Mouse (Mus musculus) limb, embryonic 12.5 days (tissue): ENCODE data around the gene Gm43638. TPM values are rescaled to one million over a fixed set of nuclear protein-coding genes. Genes with fewer than 3 reads are reported as not detected.
"Not testable (repeated sequence)": the region's sequence is repeated elsewhere in the genome, so short reads cannot be mapped to it uniquely, and the experiment has no call there.

Source experiments
- ATAC-seq: fragments of 200-750 bp; cut with Nextera tagmentation; 2 replicates; pipeline ENCODE4 v1.8.0; 2017; ENCODE audit warnings: low read depth, moderate TSS enrichment; ENCODE audit not compliant: insufficient number of reproducible peaks, insufficient read depth, low FRiP score, low TSS enrichment
- H3K27ac ChIP-seq: fragments of 300-500 bp; sonication (generic); 2 replicates; pipeline ENCODE4 v1.5.1; 2016; ENCODE audit warnings: mild to moderate bottlenecking, moderate library complexity
- H3K27me3 ChIP-seq: fragments of 300-500 bp; sonication (generic); 2 replicates; pipeline ENCODE4 v1.6.1; 2016; ENCODE audit warnings: mild to moderate bottlenecking, moderate library complexity
- H3K36me3 ChIP-seq: fragments of 300-500 bp; sonication (generic); 2 replicates; pipeline ENCODE4 v1.6.1; 2016; ENCODE audit warnings: mild to moderate bottlenecking, moderate library complexity
- H3K4me1 ChIP-seq: fragments of 300-500 bp; sonication (generic); replicated peaks from 2 replicates; pipeline ENCODE4 v1.6.1; 2016
- H3K4me2 ChIP-seq: fragments of 300-500 bp; sonication (generic); 2 replicates; pipeline ENCODE4 v1.6.1; 2016; ENCODE audit warnings: mild to moderate bottlenecking, moderate library complexity
- H3K4me3 ChIP-seq: fragments of 300-500 bp; sonication (generic); replicated peaks from 2 replicates; pipeline ENCODE4 v1.5.1; 2016; ENCODE audit warnings: mild to moderate bottlenecking
- H3K9ac ChIP-seq: fragments of 300-500 bp; sonication (generic); replicated peaks from 2 replicates; pipeline ENCODE4 v1.6.1; 2016; ENCODE audit warnings: mild to moderate bottlenecking, moderate library complexity
- H3K9me3 ChIP-seq: fragments of 300-500 bp; sonication (generic); 2 replicates; pipeline ENCODE4 v1.6.1; 2016; ENCODE audit warnings: mild to moderate bottlenecking, moderate library complexity
- WGBS: fragments of 180-500 bp; shearing (Covaris S2); methylation state at CpG from one replicate; pipeline ENCODE4 v1.1.7; 2016; 5-methylcytosine and 5-hydroxymethylcytosine counted together
- polyA plus RNA-seq: library from polyadenylated mRNA; unstranded; fragments of >200 nt; fragmentation: Nextera tagmentation; extraction: Ambion mirVana; gene quantifications from 2 replicates; pipeline ENCODE4 v1.2.1, GENCODE M21; 2016

Gene Gm43638
- not detected in 2 replicates for polyA plus RNA-seq

DNA sequence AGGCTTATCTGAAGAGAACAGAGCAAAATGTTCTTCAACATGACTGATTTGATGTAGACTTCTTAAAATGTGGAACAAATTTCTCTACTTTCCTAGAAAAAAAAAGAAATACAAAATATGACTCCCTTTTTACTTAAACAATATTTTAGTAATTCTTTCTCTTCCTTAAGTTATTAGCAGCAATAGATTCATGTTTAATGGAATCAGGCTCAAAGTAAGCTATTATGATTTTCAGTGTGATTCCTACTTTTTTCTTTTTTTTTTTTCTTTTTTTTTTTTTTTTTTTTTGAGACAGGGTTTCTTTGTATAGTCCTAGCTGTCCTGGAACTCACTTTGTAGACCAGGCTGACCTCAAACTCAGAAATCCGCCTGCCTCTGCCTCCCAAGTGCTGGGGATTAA lies at the start of gene Gm43638:
Gene Gm43638, minus strand, starts transcription at position 101 of the 400 bp plus-strand sequence.
- not testable (repeated sequence) for H3K27ac ChIP-seq, ATAC-seq, H3K4me1 ChIP-seq, H3K36me3 ChIP-seq, H3K27me3 ChIP-seq, H3K9ac ChIP-seq, H3K4me3 ChIP-seq, H3K4me2 ChIP-seq, H3K9me3 ChIP-seq
- WGBS = 81% methylated on average over 1 of the region's 1 CpGs

DNA sequence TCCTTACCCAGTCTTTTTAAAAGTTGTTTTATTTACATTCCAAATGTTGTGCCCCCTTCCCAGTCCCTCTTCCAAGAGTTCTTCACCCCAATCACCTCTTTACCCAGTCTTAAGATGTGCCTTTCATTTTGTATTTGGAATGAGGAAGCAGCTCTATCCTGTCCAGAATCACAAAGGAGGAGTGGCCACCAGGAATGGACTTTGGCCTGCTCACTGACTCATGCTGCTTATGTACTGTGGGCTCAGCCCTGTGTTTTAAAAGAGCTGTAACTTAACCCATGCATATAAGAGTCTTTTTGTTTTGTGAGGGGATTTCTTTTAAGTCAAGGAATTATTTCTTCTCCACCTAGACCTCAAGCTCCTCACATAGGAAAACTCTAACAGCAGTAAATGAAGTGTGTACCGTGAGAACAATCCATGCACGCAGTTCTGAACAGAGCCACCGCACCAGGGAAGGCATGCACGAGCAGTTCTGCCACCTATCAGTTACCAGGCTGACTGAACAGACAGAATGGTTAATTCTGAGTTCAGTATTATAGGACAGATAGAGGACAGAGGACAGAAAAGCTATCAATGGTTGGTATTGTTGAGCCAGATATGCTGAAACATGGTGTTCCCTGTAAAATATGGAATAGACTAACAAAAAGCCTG lies 49.5 kb upstream of the Gm43638 start:
- no peaks in the 10 kb centered on the region for H3K27me3 ChIP-seq
- no peaks in the 10 kb centered on the region for H3K9me3 ChIP-seq
- no peaks in the 10 kb centered on the region for H3K36me3 ChIP-seq
- no peak overlapping the region for H3K4me2 ChIP-seq
- WGBS = 91% methylated on average over 4 of the region's 4 CpGs
- no peaks in the 10 kb centered on the region for H3K4me1 ChIP-seq
- no peak overlapping the region for H3K4me3 ChIP-seq
- no peak for ATAC-seq
- no peak overlapping the region for H3K27ac ChIP-seq
- H3K9ac ChIP-seq = no peak overlapping the region

DNA sequence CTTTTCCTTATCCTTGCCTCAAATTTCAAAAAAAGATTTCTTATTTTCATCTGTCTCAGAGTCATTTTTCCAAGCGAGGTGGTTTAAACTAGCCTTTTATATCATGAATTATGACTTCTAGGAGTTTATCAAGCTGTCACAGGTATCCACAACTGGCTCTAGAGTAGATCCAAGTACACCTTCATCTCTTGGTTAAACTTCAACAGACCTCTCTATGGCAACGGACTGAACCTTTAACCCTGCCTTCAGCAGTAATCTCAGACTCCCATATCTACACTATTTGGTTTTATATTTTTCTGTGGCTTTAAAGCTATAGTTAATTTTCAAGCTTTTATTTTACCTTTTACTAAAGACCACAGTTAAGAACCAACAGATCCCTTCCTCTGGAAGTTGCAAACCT lies 45.7 kb upstream of the Gm43638 start:
- Histone ChIP-seq H3K4me3 (no peak overlapping the region), H3K9ac (no peak overlapping the region), H3K27me3 (no peaks in the 10 kb centered on the region), H3K9me3 (no peaks in the 10 kb centered on the region), H3K4me2 (no peak overlapping the region), H3K27ac (no peak overlapping the region), H3K4me1 (no peaks in the 10 kb centered on the region), H3K36me3 (no peaks in the 10 kb centered on the region)
- no peak for ATAC-seq
- 75% methylated on average over 2 of the region's 2 CpGs for WGBS

DNA sequence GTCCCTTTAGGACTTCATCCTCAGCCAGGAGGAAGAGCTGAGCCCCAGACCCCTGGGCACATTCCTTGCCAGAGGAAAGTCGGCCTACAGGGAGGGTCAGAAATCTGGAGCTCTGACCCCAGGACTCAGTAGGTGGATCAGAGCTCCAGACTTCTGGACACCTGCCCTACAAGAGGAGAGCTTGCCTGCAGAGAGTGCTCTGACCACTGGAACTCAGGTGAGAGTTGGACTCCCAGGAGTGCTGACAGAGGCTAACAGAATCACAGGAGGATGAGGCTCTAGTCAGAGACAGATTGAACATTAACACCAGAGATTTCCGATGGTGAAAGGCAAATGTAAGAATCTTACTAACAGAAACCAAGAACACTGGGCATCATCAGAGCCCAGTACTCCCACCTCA lies 37.0 kb upstream of the Gm43638 start:
- H3K4me1 ChIP-seq, H3K4me3 ChIP-seq, H3K4me2 ChIP-seq, H3K27me3 ChIP-seq, H3K36me3 ChIP-seq, H3K27ac ChIP-seq, H3K9me3 ChIP-seq, H3K9ac ChIP-seq, ATAC-seq: not testable (repeated sequence)
- 88% methylated on average over 2 of the region's 2 CpGs for WGBS

DNA sequence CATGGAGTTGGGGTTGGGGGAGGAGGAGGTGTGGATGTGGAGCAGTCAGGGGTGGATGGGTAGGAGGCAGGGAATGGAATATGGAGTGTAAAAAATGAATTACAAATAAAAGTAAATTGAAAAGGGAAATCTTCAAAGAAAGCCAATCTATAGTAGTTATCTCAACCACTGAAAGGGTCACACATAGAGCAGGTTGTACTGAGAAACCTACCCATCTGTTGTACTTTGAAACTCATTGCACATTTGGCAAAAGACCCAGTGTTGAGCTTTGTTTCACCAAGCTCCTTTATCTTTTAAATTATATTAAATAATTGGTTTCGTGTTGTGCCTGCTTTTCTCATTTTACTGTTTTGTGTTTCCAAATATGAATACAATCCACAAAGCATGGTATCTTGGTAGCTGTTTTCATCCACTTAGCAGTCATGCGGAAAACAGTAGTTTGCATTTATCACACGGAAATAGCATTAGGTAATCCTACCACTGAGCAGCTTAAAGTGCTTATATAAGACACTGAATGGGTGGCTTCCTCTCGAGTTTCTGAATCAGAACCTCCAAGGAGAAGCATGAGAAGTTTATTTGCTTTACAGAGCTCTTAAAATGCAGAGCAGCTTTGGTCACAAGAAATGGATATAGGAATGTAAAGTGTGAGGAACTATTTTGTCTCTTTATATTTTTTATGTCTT lies 19.3 kb upstream of the Gm43638 start:
- no peaks in the 10 kb centered on the region for H3K4me1 ChIP-seq
- H3K36me3 ChIP-seq = no peaks in the 10 kb centered on the region
- no peak overlapping the region for H3K4me3 ChIP-seq
- no peak overlapping the region for H3K9ac ChIP-seq
- no peak for ATAC-seq
- H3K4me2 ChIP-seq = no peak overlapping the region
- H3K27me3 ChIP-seq = no peaks in the 10 kb centered on the region
- H3K9me3 ChIP-seq = no peaks in the 10 kb centered on the region
- no peak overlapping the region for H3K27ac ChIP-seq
- WGBS = 69% methylated on average over 4 of the region's 4 CpGs

DNA sequence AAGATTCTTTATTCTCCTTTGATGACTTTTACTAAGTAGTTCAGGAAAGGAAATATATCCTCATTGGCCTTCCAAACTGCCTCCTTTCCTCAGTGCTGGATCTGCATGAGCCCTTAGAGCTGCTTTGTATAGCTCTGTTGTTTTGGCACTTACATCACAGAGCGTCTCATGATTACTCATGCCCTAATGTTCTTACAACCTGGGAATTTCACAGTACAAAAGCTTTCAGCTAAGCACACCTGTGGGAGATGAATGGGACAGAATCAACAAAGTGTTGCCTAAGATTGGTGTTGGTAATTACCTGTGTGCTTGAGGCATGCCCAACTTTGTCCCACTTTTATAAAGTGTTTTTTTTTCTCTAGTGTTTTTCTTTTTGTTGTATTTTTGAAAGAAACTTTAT lies 16.1 kb upstream of the Gm43638 start:
- Histone ChIP-seq H3K27ac (no peak overlapping the region), H3K9me3 (no peaks in the 10 kb centered on the region), H3K4me3 (no peak overlapping the region), H3K4me2 (no peak overlapping the region), H3K4me1 (no peaks in the 10 kb centered on the region), H3K36me3 (no peaks in the 10 kb centered on the region), H3K27me3 (no peaks in the 10 kb centered on the region), H3K9ac (no peak overlapping the region)
- ATAC-seq = no peak
- 69% methylated on average over 1 of the region's 1 CpGs for WGBS

DNA sequence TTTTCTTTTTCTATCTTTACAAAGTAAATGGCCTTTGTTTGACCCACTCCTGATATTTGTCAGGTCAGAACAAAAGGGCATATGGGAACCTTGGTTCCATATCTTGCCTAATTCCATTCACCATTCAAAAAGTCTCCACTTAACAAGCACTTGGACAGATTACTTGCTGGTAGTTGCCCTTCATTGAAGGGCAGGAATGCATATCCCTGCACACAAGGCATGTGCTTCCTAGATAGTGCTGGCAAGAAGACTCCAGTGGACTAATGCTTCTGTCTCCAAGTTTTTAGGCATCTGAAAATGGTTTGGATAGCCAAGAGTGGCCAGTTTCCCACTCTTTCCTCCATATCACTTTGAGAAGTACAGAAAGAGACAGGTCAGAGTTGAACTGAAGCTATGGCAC lies 12.7 kb upstream of the Gm43638 start:
- no peak for ATAC-seq
- H3K27me3 ChIP-seq = no peaks in the 10 kb centered on the region
- H3K36me3 ChIP-seq = no peaks in the 10 kb centered on the region
- no peaks in the 10 kb centered on the region for H3K9me3 ChIP-seq
- H3K27ac ChIP-seq = no peak overlapping the region
- no peak overlapping the region for H3K9ac ChIP-seq
- H3K4me2 ChIP-seq = no peak overlapping the region
- H3K4me3 ChIP-seq = no peak overlapping the region
- no peaks in the 10 kb centered on the region for H3K4me1 ChIP-seq

DNA sequence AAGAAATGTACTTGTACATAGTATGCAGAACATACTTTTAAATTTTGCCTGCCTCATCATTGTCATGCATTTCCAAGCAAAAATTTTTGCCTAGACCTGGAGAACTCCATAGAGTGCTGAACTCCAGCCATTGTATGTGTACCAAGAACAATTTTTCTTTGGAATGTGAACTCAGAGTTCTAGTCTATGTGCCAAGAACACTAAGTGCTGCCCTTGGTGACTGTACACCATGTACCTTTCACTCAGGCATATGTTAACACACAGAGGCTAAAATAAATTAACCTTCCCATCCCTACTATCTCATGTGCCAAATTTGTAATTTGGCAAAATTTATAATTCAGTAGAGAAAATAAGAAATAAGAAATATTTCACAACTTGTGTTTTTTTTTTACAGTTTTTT lies 12.3 kb upstream of the Gm43638 start:
- Histone ChIP-seq H3K9me3 (no peaks in the 10 kb centered on the region), H3K36me3 (no peaks in the 10 kb centered on the region), H3K4me3 (no peak overlapping the region), H3K9ac (no peak overlapping the region), H3K27ac (no peak overlapping the region), H3K27me3 (no peaks in the 10 kb centered on the region), H3K4me1 (no peaks in the 10 kb centered on the region), H3K4me2 (no peak overlapping the region)
- no peak for ATAC-seq

DNA sequence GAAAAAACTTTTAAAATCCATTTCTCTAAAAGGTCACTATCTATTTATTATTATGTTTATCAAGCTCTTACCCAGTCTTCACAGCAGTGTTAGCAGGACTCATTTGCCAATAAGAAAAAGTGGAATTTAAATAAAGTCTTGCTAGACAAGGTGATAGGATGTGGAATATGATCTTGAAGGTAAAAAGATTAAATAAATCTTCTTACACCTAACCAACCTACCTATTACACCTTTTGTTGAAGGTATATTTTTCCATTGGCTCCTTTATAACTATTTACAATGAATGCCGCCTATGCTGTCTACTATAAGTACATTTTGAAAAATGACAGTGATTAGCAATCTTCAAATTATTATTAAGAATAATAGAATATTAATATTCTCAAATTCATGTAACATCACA lies 4.2 kb upstream of the Gm43638 start, which contains the start of gene Ugt2a1:
Gene Ugt2a1, minus strand, starts transcription at position 101 of the 400 bp plus-strand sequence.
- Histone ChIP-seq H3K4me3 (no peak within 1 kb of the TSS), H3K4me2 (no peak within 1 kb of the TSS), H3K9ac (no peak within 1 kb of the TSS), H3K27me3 (no peaks in the 10 kb centered on the region), H3K36me3 (no peaks in the 10 kb centered on the region), H3K9me3 (no peaks in the 10 kb centered on the region), H3K27ac (no peak within 1 kb of the TSS), H3K4me1 (no peaks in the 10 kb centered on the region)
- no peak for ATAC-seq
- WGBS = 78% methylated on average over 1 of the region's 1 CpGs

DNA sequence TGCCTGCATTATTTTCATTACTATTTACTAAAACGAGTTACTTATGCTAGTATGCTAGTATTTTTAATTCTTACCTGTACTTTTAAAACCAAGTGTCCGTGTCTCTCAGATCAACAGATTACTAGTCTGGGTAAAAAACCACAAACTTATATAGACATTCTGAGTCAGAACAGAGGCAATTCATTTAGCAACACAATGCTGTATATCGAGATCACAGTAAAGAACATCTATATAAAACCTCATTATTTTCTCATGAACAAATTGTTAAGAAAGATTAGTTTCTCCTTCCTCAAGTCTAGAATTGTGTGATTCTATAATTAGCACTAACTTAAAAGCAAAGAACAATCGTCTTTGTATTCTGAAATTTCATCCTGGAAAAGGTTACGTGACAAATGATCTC lies 4.4 kb downstream of the Gm43638 start, which contains the start of gene Ugt2a2:
Gene Ugt2a2, minus strand, starts transcription at position 101 of the 400 bp plus-strand sequence.
- WGBS = 81% methylated on average over 5 of the region's 5 CpGs
- Histone ChIP-seq H3K4me2 (no peak within 1 kb of the TSS), H3K9ac (no peak within 1 kb of the TSS), H3K9me3 (no peaks in the 10 kb centered on the region), H3K4me3 (no peak within 1 kb of the TSS), H3K27me3 (no peaks in the 10 kb centered on the region), H3K4me1 (no peaks in the 10 kb centered on the region), H3K27ac (no peak within 1 kb of the TSS), H3K36me3 (no peaks in the 10 kb centered on the region)
- no peak for ATAC-seq

DNA sequence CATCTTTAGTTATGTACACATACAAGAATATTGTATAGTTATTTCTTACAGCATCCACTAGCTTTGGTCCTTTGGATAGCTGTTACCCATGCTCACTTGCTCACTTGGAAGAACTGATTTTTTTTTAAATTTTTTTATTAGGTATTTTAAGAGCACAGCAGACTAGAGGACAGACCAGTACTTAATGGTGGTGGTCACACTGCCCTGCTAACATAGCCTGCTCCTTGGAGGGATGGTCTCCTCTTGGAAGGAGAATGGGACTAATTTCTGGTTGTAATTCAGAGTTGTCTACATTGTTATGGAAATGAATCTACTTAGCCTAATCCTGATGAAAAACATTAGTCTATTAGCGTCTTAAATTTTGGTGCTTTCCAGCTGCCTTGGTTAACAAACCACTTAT lies 27.8 kb downstream of the Gm43638 start:
- no peaks in the 10 kb centered on the region for H3K36me3 ChIP-seq
- H3K9me3 ChIP-seq = no peaks in the 10 kb centered on the region
- H3K9ac ChIP-seq = no peak overlapping the region
- H3K4me2 ChIP-seq = no peak overlapping the region
- ATAC-seq = no peak
- WGBS = 59% methylated on average over 1 of the region's 1 CpGs
- no peaks in the 10 kb centered on the region for H3K27me3 ChIP-seq
- H3K4me3 ChIP-seq = no peak overlapping the region
- H3K27ac ChIP-seq = no peak overlapping the region
- H3K4me1 ChIP-seq = no peaks in the 10 kb centered on the region

DNA sequence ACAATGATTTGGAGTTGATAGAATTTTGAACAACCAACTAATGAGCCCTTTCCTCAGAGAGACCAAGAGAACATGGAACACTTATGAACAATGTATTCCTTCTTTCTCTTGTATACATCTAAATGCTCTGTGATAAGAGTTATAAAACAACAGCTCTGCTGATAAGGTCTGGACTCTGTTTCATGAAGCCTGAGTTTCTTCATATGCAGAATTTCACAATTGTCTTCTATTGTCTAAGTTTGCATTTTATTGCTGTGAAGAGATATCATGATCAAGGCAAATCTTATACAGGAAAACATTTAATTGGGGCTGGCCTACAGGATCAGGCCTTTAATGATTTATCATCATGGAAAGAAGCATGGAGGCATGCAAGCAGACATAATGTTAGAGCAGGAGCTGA lies 28.9 kb downstream of the Gm43638 start:
- no peaks in the 10 kb centered on the region for H3K9me3 ChIP-seq
- H3K4me2 ChIP-seq = no peak overlapping the region
- no peak overlapping the region for H3K9ac ChIP-seq
- no peak overlapping the region for H3K27ac ChIP-seq
- no peaks in the 10 kb centered on the region for H3K4me1 ChIP-seq
- H3K4me3 ChIP-seq = no peak overlapping the region
- no peaks in the 10 kb centered on the region for H3K36me3 ChIP-seq
- no peaks in the 10 kb centered on the region for H3K27me3 ChIP-seq
- ATAC-seq = no peak
